Mouse (Mus musculus) T-helper 17 cell (primary cell): Measurements from ENCODE around the gene Jmjd1c.

Source experiments
- in situ Hi-C, 2 experiments: fragments of 300-600 bp; cut with MboI, MseI; formaldehyde crosslinking; loops; 1 replicate in 1 of 2; 2 replicates in 1 of 2; pipeline ENCODE4 v1.15.1; 2025; ENCODE audit warnings: high pct_unique_total_duplicates in 2 of 2

The Jmjd1c gene

DNA sequence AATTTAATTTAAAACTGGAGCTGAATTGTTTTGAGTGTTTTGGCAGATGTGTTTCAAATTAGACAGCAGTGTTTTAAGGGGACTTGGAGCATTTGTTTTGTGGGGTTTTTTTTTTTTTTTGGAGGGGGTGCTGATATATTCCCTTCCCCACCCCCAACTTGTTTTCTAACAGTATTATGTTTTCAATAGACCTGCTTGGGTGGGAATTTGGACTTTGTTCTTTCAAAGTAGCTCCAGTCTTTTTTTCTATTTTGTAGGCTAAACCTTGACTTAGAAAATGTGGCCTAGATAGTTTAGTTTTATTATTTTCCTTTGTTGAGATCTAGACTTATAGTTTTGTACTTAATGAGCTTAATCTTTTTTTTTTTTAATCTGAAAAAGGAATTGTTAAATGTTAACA lies 90.6 kb downstream of the Jmjd1c start:
- in situ Hi-C loops = no loop called here

DNA sequence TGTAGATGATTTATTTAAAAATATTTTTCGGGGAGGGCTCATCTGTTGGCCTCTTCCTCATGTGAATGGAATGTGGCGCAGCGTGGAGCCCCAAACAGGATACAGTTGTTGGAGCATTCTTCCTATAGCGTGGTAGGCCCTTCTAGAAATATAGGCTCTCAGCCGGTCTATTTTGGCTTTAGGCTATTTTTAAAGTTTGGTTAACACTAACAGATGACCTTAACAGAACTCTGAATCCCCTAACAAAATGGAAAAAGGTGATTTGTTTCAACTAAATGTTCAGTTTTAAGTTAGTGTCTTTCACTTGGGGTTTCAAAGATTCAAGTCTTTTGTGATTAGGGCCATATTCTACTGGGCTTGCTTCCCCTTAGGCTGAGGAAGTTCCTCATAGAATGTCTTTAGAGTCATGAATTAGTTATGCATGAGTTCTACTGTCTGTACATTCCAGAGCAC lies 91.1 kb downstream of the Jmjd1c start:
- in situ Hi-C loops = no loop called here

DNA sequence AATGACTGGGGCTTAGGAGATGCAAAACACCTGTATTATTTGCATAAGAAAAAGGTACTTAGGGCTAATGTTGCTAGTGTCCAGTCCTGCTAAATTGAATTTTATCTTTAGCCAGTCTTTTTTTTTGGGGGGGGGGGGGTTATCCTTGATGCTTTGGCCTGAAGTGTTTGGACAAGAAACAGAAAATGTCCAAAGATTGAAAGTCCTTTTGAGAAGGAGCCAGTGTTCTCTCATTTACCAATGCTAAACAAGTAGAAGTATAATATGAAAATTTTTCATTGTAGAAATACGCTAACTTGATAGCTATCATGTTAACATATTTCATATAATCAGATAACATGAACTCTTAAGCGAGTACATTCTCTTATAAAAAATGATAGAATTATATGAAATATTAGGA lies 92.0 kb downstream of the Jmjd1c start:
- in situ Hi-C loops = no loop called here

DNA sequence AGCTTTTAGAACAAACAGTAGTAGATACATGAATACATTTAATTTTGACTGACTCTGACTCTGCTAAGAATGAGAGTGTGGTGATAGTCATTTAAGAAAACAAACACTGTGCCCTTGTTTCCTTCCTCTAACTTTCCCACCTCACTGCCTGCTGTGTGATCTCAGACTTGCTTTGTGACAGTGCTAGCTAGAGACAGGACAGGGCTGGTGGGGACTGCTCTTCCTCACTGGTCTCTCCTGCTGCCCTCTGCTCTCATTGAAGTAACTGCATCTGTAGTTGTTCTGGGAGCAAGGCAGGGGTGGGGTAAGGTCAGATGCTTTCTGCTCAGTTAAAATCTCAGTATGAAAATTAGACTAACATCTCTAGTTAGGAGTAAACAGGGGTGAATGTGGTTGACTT lies 93.1 kb downstream of the Jmjd1c start:
- in situ Hi-C loops = no loop called here

DNA sequence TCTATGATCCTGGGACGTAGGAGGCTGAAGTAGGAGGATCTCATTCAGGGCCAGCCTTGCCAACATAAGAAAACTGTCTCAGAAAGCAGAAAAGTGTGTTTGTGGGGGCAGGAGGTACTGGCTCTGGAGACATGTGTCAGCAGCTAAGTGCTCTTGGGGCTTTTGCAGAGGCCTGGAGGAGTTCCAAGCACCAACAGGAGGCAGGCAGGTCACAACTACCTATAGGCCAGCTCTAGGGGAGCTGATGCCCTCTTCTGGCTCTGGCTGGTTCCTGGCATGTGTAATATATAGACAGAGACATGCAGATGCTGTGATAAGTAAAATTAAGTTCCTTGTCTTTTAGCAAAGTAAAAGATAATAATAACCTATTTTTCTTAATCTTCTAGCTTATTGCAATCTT lies 94.3 kb downstream of the Jmjd1c start:
- in situ Hi-C loops = loop anchor here in 1 of 2 experiments (5.0 kb wide), 1 partner anchor 93 kb away; the partner anchor contains the start of genes Jmjd1c and Reep3

DNA sequence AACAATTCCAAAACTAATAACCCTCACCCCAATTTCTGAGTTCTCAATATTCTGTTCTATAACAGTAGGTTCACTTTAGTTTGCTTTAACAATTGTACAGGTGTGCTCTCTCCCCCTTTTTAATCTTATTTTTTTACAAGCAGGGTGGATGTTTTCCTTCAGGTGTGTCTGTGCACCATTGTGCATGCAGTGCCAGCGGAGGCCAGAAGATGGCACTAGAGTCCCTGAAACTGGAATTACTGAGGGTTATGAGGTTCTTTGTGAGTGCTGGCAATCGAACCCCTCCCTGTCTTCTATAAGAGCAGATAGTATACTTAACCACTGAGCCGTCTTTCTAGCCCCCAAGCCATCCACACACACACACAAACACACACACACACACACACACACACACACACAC lies 96.4 kb downstream of the Jmjd1c start:
- in situ Hi-C loops = loop anchor here in 1 of 2 experiments (5.0 kb wide), 1 partner anchor 95 kb away; the partner anchor contains the start of genes Jmjd1c and Reep3

DNA sequence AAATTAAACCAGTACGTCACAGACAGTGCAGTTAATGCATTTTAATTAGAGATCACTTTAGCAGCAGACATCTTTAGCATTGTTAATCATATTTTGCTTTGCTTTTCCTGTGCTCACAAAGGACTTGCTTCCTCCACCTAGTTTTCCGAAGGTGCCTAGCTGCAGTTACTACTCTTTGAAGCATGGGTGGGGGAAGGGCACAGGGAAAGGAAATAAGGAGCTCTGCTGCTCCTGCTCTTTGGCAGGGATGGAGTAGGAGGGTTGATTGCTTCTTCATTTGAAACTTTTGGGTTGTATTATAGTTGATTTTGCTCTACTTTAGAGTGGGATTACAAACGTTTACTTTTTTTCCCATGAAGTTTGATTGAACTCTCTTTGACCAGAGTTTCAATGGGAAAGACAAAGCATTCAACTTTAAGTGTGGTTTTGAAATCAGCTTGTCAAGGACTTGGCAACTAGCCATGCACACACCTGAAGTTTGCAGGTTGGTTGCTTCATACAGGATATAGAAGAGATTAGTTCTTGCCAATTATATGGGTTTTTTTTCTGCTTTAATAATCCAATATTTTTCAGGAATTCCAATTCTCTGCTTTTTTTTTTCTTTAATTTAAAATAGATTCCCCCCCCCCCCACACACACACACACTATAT lies 97.2 kb downstream of the Jmjd1c start:
- in situ Hi-C loops = loop anchor here in 1 of 2 experiments (5.0 kb wide), 1 partner anchor 96 kb away; the partner anchor contains the start of genes Jmjd1c and Reep3

DNA sequence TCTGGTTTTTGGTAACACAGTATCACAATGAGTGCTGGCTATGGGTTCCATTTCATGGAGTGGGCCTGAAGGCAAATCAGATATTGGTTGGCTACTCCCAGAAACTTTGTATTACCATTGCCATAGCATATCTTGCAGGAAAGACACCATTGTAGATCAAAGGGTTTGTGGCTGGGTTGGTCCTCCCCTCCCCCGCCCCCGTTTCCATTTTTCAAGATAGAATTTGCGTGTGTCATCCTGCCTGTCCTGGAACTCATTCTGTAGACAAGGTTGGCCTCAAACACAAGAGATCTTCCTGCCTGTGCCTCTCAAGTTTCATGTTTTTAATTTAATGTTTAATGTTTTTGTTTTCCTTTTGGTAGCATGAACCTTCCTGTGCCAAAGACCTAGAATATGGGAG lies 98.1 kb downstream of the Jmjd1c start:
- in situ Hi-C loops = loop anchor here in 1 of 2 experiments (5.0 kb wide), 1 partner anchor 97 kb away; the partner anchor contains the start of genes Jmjd1c and Reep3

DNA sequence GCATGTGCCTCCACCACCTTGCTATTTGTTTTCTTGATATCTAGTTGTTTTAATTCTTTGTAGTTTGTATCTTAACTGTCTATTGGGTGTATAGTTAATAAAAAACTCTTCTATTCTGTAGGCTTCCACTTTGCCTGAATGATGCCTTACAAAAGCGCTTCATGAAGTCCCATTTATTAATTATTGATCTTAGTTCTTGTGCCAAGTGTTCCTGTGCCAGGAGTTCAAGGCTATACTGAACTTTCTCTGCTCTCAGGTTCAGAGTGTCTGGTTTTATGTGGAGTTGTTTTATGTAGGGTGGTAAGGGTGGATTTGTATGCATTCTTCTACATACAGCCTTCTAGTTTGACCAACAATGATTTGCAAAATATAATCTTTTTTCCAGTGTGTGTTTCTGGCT lies 99.7 kb downstream of the Jmjd1c start:
- in situ Hi-C loops = no loop called here

DNA sequence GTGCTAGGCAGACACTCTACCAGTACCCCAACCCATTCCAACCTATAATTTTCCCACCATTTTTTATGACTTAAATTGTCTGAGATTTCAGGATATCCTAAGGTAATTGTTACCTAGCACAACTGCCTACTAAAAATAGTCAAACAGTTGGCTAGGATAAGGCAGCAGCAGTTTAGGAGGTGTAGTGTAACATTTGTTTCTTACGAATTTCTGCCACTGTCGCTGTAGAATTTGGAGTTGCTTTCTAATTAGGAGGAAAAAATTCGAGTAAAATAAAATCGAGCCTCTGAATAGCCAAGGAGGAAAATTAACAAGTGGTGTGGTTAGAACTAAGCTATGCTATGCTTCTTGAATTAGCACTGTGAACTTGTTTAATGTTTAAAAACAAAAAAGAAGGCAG lies 101.3 kb downstream of the Jmjd1c start:
- in situ Hi-C loops = no loop called here

DNA sequence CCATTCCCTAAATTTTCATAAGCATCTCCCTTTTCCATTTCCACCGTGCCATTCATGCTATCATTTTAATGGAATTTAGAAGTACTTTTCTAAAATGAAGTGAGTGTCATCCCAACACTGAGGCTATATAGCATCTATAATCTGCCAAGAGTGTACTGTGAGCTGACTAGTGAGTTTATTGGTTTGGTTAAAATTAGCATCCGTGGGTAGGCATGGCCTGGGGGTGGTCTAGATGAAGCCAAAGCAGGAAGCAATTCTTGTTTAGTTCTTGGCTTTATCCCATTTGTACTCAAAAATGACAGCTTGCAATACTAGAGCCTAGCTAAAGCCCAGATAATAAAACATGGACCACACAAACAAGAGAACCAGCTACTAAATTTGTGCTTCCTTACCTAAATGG lies 101.9 kb downstream of the Jmjd1c start:
- in situ Hi-C loops = no loop called here

DNA sequence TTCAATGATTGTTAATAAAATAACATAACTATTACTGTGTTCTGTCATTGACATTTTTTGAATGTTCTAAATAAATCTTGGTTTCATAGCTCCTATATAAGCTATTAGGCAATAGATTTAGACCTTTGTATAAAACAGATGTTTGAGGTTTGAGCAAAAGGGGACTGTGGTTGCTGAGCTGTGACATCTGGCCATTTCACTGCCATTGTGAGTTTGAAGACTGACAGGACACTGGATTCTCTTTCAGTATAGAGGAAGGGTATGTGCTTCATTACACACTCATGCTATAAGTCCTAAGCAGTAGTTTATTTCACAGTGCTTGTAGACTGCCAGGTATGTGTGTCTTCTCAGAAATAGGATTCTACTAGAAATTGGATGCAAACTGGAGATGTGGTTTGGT lies 105.8 kb downstream of the Jmjd1c start:
- in situ Hi-C loops = no loop called here

DNA sequence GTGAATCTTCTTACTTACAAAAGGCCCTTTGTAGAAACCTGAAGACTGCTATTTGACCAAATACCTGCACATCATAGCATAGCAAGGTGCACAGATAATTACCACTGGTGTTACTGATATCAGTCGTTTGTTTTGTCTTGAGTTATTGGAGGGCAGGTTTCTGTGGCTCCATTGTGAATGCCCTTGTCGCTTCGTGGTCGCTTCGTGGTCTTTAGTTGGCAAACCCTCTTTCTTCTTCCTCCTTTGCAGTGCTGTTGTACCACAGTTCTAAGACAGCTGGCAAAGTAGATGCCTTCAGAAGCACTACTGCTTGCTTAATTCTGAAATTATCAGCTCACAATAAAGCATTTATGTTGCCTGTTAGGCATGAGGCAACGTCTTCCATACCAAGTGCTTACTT lies 106.5 kb downstream of the Jmjd1c start:
- in situ Hi-C loops = no loop called here

DNA sequence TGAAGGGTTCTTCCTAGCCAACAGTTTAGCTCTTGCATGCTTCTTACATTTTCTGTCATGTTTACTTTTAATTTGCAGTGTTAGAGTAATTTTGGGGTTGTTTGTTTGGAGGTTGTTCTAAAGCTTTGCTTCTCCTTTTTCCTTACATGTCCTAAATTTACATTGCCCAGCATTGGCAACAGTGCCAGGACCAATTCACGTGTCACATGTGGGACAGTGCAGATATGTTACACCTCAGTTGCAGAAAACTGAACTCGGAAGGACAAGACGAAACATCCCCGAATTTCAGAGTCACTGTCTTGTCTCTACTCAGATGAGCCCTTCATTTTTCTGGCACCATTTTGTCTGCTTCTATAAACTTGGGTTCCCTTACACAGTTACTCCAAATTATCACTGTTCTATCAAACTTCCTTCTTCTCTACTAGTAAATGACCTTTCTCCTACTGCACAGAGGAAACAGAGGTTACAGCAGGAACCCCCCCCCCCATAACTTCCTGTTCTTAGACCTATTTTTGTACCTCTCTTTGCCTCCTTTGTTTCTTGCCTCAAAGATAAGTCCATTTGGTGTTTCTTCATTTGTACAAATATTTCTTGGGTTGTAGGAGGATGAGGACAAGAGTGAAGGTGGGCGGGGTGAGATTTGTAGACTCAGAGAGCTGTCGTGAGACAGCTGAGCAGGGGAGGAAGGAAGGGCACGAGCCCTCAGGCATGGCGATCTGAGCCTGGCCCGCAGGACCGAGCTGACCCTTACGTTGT lies 108.9 kb downstream of the Jmjd1c start:
- in situ Hi-C loops = no loop called here

DNA sequence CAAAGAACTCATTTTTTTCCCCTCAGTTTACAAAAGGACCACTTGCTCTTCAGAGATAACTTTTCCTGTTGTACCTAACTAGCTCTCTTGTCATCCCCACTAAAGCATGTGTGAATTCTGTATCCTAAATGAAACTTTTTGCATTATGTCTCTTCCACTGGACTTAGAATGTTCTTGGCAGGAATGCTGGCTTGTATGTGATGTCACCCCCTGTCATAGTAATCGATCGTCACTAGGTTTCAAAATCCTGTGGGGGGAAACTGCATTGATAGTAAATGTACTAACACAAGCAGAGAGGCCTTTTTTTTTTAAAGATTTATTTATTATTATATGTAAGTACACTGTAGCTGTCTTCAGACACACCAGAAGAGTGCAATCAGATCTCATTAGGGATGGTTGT lies 112.0 kb downstream of the Jmjd1c start:
- in situ Hi-C loops = no loop called here

DNA sequence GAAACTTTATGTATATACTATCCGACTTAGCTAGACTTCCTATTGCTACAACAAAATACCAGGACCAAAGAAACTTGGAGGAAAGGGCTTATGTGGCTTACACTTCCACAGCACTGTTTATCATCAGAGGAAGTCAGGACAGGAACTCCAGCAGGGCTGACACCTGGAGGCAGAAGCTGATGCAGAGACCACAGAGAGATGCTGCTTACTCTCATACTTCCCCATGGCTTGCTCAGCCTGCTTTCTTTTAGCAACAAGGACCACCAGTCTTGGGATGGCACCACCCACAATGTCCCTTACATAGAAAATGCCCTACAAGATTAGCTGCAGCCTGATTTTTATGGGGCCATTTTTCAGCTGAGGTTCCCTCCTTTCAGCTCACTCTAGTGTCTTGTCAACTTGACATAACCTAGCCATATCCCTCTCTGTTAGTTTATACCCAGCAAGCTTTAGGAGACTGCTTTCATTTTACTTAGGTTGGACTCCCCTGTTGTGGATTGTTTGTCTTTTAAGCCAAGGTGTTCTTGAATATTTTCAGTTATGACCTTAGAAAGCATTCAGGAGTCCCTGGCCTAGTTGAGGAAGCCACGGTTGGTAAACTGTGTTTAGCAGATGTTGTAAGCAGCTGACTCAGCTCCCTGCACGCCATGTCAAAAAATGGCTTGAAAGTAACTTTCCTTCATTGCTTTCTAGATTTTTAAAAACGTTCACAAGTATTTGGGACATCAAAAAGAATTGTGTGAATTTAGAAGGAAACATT lies 114.2 kb downstream of the Jmjd1c start:
- in situ Hi-C loops = no loop called here

DNA sequence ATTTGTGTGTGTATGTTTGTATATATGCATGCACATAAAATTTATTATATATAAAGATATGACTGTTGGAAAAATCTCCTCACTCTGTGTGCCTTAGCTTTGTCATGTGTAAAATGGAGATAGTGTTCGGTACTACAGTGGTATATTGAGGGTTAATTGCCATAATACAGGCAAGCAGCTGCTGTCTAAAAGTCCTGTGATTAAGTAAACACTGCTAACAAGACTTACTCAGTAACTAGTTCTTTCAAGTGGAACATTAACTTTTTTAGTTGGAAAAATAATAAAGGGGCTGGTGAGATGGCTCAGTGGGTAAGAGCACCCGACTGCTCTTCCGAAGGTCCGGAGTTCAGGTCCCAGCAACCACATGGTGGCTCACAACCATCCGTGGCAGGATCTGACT lies 116.1 kb downstream of the Jmjd1c start:
- in situ Hi-C loops = no loop called here

DNA sequence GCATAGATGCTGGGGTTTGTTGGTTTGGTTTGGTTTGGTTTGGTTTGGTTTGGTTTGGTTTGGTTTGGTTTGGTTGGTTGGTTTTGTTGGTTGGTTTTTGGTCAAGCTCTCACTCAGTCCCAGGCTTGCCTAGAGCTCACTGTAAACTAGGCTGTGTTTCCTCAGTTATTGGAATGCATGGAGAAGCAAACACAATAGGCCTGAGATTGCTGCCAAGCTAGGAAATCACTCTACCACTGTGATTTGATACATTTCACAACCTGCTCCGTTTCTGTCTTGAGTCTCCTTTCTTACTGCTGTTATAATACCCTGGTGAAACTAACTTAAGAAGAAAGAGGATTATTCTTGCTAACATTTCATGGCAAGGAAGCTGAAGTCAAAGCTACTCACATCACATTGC lies 117.8 kb downstream of the Jmjd1c start:
- in situ Hi-C loops = no loop called here

DNA sequence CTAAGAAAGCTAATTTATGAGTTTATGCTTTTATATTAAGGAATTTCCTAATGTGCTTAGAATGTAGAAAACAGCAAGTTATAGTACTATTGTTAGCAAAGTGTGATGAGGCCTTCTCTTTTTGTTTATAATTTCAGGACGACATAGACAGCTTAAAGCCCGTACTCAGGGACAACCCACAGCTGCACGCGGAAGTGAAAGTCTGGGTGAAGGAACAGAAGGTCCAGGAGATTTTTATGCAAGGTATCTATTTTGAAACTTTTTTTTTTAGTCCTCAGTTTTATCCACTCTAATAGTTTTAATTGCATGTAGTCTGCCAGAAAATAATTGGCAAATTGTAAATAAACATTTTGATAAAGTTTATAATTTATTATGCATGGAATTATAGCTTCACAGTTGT lies 119.2 kb downstream of the Jmjd1c start:
- in situ Hi-C loops = loop anchor here in 1 of 2 experiments (5.0 kb wide), 1 partner anchor 303 kb away; no protein-coding TSS in a partner anchor

DNA sequence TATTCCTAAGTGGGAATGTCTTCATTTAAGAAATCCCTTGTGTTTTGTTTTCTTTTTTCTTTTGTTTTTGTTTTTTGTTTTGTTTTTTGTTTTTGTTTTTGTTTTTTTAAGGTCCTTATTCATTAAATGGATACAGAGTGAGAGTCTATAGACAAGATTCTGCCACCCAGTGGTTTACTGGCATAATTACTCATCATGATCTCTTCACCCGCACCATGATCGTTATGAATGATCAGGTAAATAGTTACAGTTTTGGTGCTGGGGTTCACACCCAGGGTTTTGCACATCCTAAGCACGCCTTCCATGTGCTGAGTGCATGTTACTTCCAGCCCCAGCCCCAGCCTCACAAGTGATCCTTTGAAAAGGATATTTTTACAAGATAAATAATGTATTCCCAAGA lies 120.9 kb downstream of the Jmjd1c start:
- in situ Hi-C loops = loop anchor here in 1 of 2 experiments (5.0 kb wide), 1 partner anchor 305 kb away; no protein-coding TSS in a partner anchor

DNA sequence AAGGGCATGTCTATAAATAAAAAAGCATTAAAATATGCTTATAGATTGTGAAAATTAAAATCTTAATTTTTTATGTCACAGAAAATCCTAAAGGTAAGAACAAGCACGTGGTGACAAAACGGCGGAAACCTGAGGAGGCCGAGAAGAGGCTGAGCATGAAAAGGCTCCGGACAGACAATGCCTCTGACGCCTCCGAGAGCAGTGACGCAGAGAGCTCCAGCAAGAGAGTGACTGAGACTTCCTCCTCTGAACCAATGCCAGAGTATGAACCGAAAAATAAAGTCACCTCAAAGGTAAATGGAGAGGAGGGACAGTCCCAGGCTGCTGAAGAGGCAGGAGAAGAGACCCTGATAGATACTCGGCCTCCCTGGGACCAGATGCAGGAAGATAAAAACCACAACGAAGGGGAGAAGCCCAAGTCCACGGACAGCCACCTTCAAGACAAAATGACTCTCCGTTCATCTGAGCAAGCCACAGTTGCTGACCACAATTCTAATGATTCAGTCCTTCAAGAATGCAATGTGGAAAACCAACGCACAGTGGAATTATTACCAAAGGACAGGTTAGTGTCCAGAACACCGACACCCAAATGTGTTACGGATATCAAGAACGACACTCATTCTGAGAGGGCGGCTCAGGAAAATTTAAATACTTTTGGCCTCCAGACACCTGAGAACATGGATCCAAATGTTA lies 123.1 kb downstream of the Jmjd1c start:
- in situ Hi-C loops = loop anchor here in 1 of 2 experiments (5.0 kb wide), 1 partner anchor 307 kb away; no protein-coding TSS in a partner anchor
